Mouse (Mus musculus): ENCODE measurements around the gene Ret.

DNA sequence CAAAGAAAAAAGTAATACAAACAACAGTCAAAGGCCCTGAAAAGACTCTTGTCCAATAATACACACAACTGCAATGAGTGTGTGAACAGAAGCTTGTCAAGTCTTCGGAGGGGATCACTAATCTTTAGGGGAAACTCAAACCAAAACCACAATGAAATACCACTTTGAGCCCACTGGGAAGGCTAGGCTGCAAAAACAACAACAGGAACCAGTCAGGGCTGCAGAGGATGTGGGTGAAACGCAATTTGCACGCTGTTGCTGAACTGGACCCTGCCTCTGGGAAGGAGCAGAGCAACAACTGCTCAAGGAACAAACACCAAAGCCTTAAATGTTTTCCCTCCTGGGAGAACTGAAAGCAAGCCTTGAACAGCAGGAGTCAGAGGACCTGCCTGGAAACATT lies 7.8 kb downstream of the Ret start:
- TF ChIP-seq RAD21 (IDR thresholded peaks at IDR 0.05; ENCODE audit: low read depth, low read length) (no peak), EP300 (IDR thresholded peaks at IDR 0.05; ENCODE audit: low read depth in 1 of 2, low read length in 2 of 2) (no peak), KAT2A (conservative IDR thresholded peaks at IDR 0.05; ENCODE audit: low read depth, low read length) (no peak), POLR2A (IDR thresholded peaks at IDR 0.05; ENCODE audit: control insufficient read depth in 1 of 2, insufficient read depth in 1 of 2, low read depth in 1 of 2, low read length in 2 of 2, poor library complexity in 1 of 2) (no peak), MXI1 (IDR thresholded peaks at IDR 0.05; ENCODE audit: low read depth, low read length) (no peak), MYC (IDR thresholded peaks at IDR 0.05; ENCODE audit: low read depth, low read length) (no peak), CTCF (IDR thresholded peaks at IDR 0.05 in 2 of 3, conservative IDR thresholded peaks at IDR 0.05 in 1 of 3; ENCODE audit: control insufficient read depth in 1 of 3, insufficient read depth in 1 of 3, low read depth in 2 of 3, low read length in 3 of 3, poor library complexity in 1 of 3, severe bottlenecking in 1 of 3) (no peak), RCOR1 (IDR thresholded peaks at IDR 0.05; ENCODE audit: low read depth, low read length) (no peak), NELFE (IDR thresholded peaks at IDR 0.05; ENCODE audit: low read depth, low read length) (no peak), MAFK (IDR thresholded peaks at IDR 0.05; ENCODE audit: borderline replicate concordance, low read depth, low read length) (no peak)
